Mouse (Mus musculus) stomach, postnatal 0 days (tissue): Measurements from ENCODE around the gene Ccdc157. TPM values are rescaled to one million over a fixed set of nuclear protein-coding genes. Genes with fewer than 3 reads are reported as not detected.
A peak's percentile ranks its signal among the peaks of the same experiment; 100 is the strongest.

Experiments
- ATAC-seq: fragments of 200-750 bp; cut with Nextera tagmentation; 2 replicates; pipeline ENCODE4 v1.8.0; 2017; ENCODE audit not compliant: low FRiP score, low TSS enrichment
- DNase-seq: peaks from one replicate; pipeline ENCODE4 v3.0.0-alpha.2; 2016; ENCODE audit warnings: low spot score
- H3K27ac ChIP-seq: fragments of 300-500 bp; sonication (generic); replicated peaks from 2 replicates; pipeline ENCODE4 v1.5.1; 2014; ENCODE audit warnings: mild to moderate bottlenecking, control low read depth
- H3K27me3 ChIP-seq: fragments of 300-500 bp; sonication (generic); 2 replicates; pipeline ENCODE4 v1.6.1; 2014; ENCODE audit warnings: low read length; ENCODE audit not compliant: control insufficient read depth, insufficient read depth
- H3K36me3 ChIP-seq: fragments of 300-500 bp; sonication (generic); 2 replicates; pipeline ENCODE4 v1.6.1; 2014; ENCODE audit warnings: low read length, mixed read lengths; ENCODE audit not compliant: control insufficient read depth, insufficient read depth
- H3K4me1 ChIP-seq: fragments of 300-500 bp; sonication (generic); replicated peaks from 2 replicates; pipeline ENCODE4 v1.6.1; 2014; ENCODE audit warnings: antibody characterized with exemption; ENCODE audit not compliant: control insufficient read depth, insufficient read depth
- H3K4me2 ChIP-seq: fragments of 300-500 bp; sonication (generic); replicated peaks from 2 replicates; pipeline ENCODE4 v1.6.1; 2014; ENCODE audit warnings: low read depth, mild to moderate bottlenecking, control low read depth, moderate library complexity
- H3K4me3 ChIP-seq: fragments of 300-500 bp; sonication (generic); 2 replicates; pipeline ENCODE4 v1.5.1; 2014; ENCODE audit warnings: low read depth, low read length, control low read depth
- H3K9ac ChIP-seq: fragments of 300-500 bp; sonication (generic); 2 replicates; pipeline ENCODE4 v1.6.1; 2014; ENCODE audit warnings: mild to moderate bottlenecking, low read length, control low read depth, mixed read lengths
- H3K9me3 ChIP-seq: fragments of 300-500 bp; sonication (generic); 2 replicates; pipeline ENCODE4 v1.6.1; 2016; ENCODE audit warnings: low read length; ENCODE audit not compliant: control insufficient read depth
- CTCF ChIP-seq: IDR thresholded peaks from 2 replicates; pipeline ENCODE4 v1.5.1; 2016; ENCODE audit warnings: antibody characterized with exemption, low read depth, mild to moderate bottlenecking, moderate library complexity
- EP300 ChIP-seq: optimal IDR thresholded peaks from 2 replicates; pipeline ENCODE3; 2016; ENCODE audit warnings: antibody characterized with exemption
- WGBS: fragments of 180-500 bp; shearing (Covaris S2); extraction: QIAGEN DNeasy Blood & Tissue Kit; methylation state at CpG from one replicate; pipeline ENCODE4 v1.1.7; 2014; 5-methylcytosine and 5-hydroxymethylcytosine counted together
- polyA plus RNA-seq: library from polyadenylated mRNA; unstranded; fragments of >200 nt; fragmentation: Nextera tagmentation; extraction: Ambion mirVana; gene quantifications from 2 replicates; pipeline ENCODE4 v1.2.1, GENCODE M21; 2015

Gene Ccdc157
- polyA plus RNA-seq, 1 experiment from 2014 or later, result 2.2 TPM

GRCm38 (mm10) chr11:4122742-4123579, 37.1 kb downstream of the Ccdc157 start, which contains the start of gene Sec14l2:
TSS of gene Sec14l2 (minus strand) at chr11:4123415.
- 69% methylated on average over 10 of the region's 10 CpGs for WGBS
- H3K4me2 ChIP-seq, result no peak within 1 kb of the TSS
- TF ChIP-seq CTCF (no peak), EP300 (no peak)
- H3K9me3 ChIP-seq, result no peaks in the 10 kb centered on the region
- no peak within 1 kb of the TSS for H3K9ac ChIP-seq
- DNase-seq (no peak), ATAC-seq (0 out of 2 replicates have a peak, but pooled peaks have one; percentile 16)
- H3K4me3 ChIP-seq, result no peak within 1 kb of the TSS
- no peaks in the 10 kb centered on the region for H3K4me1 ChIP-seq
- H3K36me3 ChIP-seq, result no peaks in the 10 kb centered on the region
- H3K27ac ChIP-seq, result no peak within 1 kb of the TSS
- no peaks in the 10 kb centered on the region for H3K27me3 ChIP-seq

- Histone ChIP-seq H3K9ac (no peak overlapping the region), H3K4me2 (no peak overlapping the region), H3K4me3 (no peak overlapping the region), H3K27me3 (no peaks in the 10 kb centered on the region), H3K36me3 (no peaks in the 10 kb centered on the region), H3K4me1 (no peaks in the 10 kb centered on the region), H3K27ac (no peak overlapping the region), H3K9me3 (no peaks in the 10 kb centered on the region)
- no peak for DNase-seq
- no peak for TF ChIP-seq EP300
- TF ChIP-seq CTCF, result no peak
- 75% methylated on average over 5 of the region's 5 CpGs for WGBS
- no peak for ATAC-seq
Observed at GRCm38 (mm10) chr11:4122226-4122625, 37.9 kb downstream of the Ccdc157 start.

GRCm38 (mm10) chr11:4121691-4122090, 38.4 kb downstream of the Ccdc157 start:
- H3K4me1 ChIP-seq, result no peaks in the 10 kb centered on the region
- H3K9me3 ChIP-seq, result no peaks in the 10 kb centered on the region
- no peak overlapping the region for H3K27ac ChIP-seq
- 69% methylated on average over 3 of the region's 3 CpGs for whole genome bisulfite sequencing
- H3K9ac ChIP-seq, result no peak overlapping the region
- no peaks in the 10 kb centered on the region for H3K36me3 ChIP-seq
- no peaks in the 10 kb centered on the region for H3K27me3 ChIP-seq
- H3K4me2 ChIP-seq, result no peak overlapping the region
- TF ChIP-seq CTCF (no peak), EP300 (no peak)
- no peak for DNase-seq
- H3K4me3 ChIP-seq, result no peak overlapping the region
- no peak for ATAC-seq

GRCm38 (mm10) chr11:4119635-4120034, 40.5 kb downstream of the Ccdc157 start:
- no peaks in the 10 kb centered on the region for H3K9me3 ChIP-seq
- WGBS, result 73% methylated on average over 5 of the region's 5 CpGs
- H3K27ac ChIP-seq, result no peak overlapping the region
- TF ChIP-seq CTCF (no peak), EP300 (no peak)
- H3K27me3 ChIP-seq, result no peaks in the 10 kb centered on the region
- H3K36me3 ChIP-seq, result no peaks in the 10 kb centered on the region
- H3K4me1 ChIP-seq, result no peaks in the 10 kb centered on the region
- no peak overlapping the region for H3K4me3 ChIP-seq
- H3K9ac ChIP-seq, result no peak overlapping the region
- DNase-seq (no peak), ATAC-seq (no peak)
- no peak overlapping the region for H3K4me2 ChIP-seq

- DNase-seq, result peak; percentile 92
- H3K9ac ChIP-seq, result peak overlapping the region; percentile 61
- peak; percentile 77 for ATAC-seq
- TF ChIP-seq EP300, result no peak
- TF ChIP-seq CTCF, result no peak
- H3K4me2 ChIP-seq, result peak overlapping the region; percentile 76
- no peaks in the 10 kb centered on the region for H3K4me1 ChIP-seq
- peak overlapping the region; percentile 48 for H3K4me3 ChIP-seq
- 3% methylated on average over 40 of the region's 41 CpGs for WGBS
- no peak overlapping the region for H3K27ac ChIP-seq
- no peaks in the 10 kb centered on the region for H3K9me3 ChIP-seq
- H3K36me3 ChIP-seq, result no peaks in the 10 kb centered on the region
- H3K27me3 ChIP-seq, result no peaks in the 10 kb centered on the region
Observed at GRCm38 (mm10) chr11:4118081-4118921, 41.8 kb downstream of the Ccdc157 start.
